Mouse (Mus musculus): Measurements from ENCODE around the gene Msx2. TPM values are rescaled to one million over a fixed set of nuclear protein-coding genes. Genes with fewer than 3 reads are reported as not detected.

Msx2 gene
- not detected in 2 replicates for total RNA-seq (2014; fragmentation: Nextera tagmentation)
- total RNA-seq (2017): not detected in 2 replicates

- ATAC-seq (replicated peaks; ENCODE audit: poor library complexity, severe bottlenecking): peak; percentile 89
These were observed at the start of gene Msx2 for GRCm38 (mm10) chr13:53472614-53473124. TSS of gene Msx2 (minus strand) at chr13:53473074.

GRCm38 (mm10) chr13:53521468-53521867, 48.6 kb upstream of the Msx2 start:
- no peak for ATAC-seq (replicated peaks; ENCODE audit: poor library complexity, severe bottlenecking)

GRCm38 (mm10) chr13:53520343-53520937, 47.6 kb upstream of the Msx2 start:
- no peak for ATAC-seq (replicated peaks; ENCODE audit: poor library complexity, severe bottlenecking)

- no peak for ATAC-seq (replicated peaks; ENCODE audit: poor library complexity, severe bottlenecking)
These were observed 46.9 kb upstream of the Msx2 start for GRCm38 (mm10) chr13:53519727-53520126.

GRCm38 (mm10) chr13:53518306-53518705, 45.4 kb upstream of the Msx2 start:
- ATAC-seq (replicated peaks; ENCODE audit: poor library complexity, severe bottlenecking): no peak

- ATAC-seq (replicated peaks; ENCODE audit: poor library complexity, severe bottlenecking): no peak
These were observed 41.7 kb upstream of the Msx2 start for GRCm38 (mm10) chr13:53514574-53514973.

- no peak for ATAC-seq (replicated peaks; ENCODE audit: poor library complexity, severe bottlenecking)
These were observed 38.5 kb upstream of the Msx2 start for GRCm38 (mm10) chr13:53511366-53511765.

GRCm38 (mm10) chr13:53502406-53502805, 29.5 kb upstream of the Msx2 start:
- ATAC-seq (replicated peaks; ENCODE audit: poor library complexity, severe bottlenecking): no peak

- ATAC-seq (replicated peaks; ENCODE audit: poor library complexity, severe bottlenecking): no peak
These were observed 28.8 kb upstream of the Msx2 start for GRCm38 (mm10) chr13:53501561-53502253.

- ATAC-seq (replicated peaks; ENCODE audit: poor library complexity, severe bottlenecking): no peak
These were observed 28.2 kb upstream of the Msx2 start for GRCm38 (mm10) chr13:53501057-53501456.

GRCm38 (mm10) chr13:53486512-53486911, 13.6 kb upstream of the Msx2 start:
- ATAC-seq (replicated peaks; ENCODE audit: poor library complexity, severe bottlenecking): no peak

GRCm38 (mm10) chr13:53475701-53476188, 2.9 kb upstream of the Msx2 start:
- ATAC-seq (replicated peaks; ENCODE audit: poor library complexity, severe bottlenecking): no peak; the same call in 1 of the 2 replicates

- no peak for ATAC-seq (replicated peaks; ENCODE audit: poor library complexity, severe bottlenecking)
These were observed 1.6 kb upstream of the Msx2 start for GRCm38 (mm10) chr13:53474491-53474890.

GRCm38 (mm10) chr13:53473991-53474390, 1.1 kb upstream of the Msx2 start:
- no peak for ATAC-seq (replicated peaks; ENCODE audit: poor library complexity, severe bottlenecking)

GRCm38 (mm10) chr13:53473291-53473690, 417 bp upstream of the Msx2 start:
- ATAC-seq (replicated peaks; ENCODE audit: poor library complexity, severe bottlenecking): no peak

- 0 out of 2 replicates have a peak, but pooled peaks have one; percentile 5 for ATAC-seq (replicated peaks; ENCODE audit: poor library complexity, severe bottlenecking)
These were observed 804 bp downstream of the Msx2 start for GRCm38 (mm10) chr13:53471926-53472613.

- ATAC-seq (replicated peaks; ENCODE audit: poor library complexity, severe bottlenecking): no peak
These were observed 1.5 kb downstream of the Msx2 start for GRCm38 (mm10) chr13:53471411-53471810.

- no peak for ATAC-seq (replicated peaks; ENCODE audit: poor library complexity, severe bottlenecking)
These were observed 2.3 kb downstream of the Msx2 start for GRCm38 (mm10) chr13:53470437-53471151.

GRCm38 (mm10) chr13:53469756-53470155, 3.1 kb downstream of the Msx2 start:
- ATAC-seq (replicated peaks; ENCODE audit: poor library complexity, severe bottlenecking): no peak

GRCm38 (mm10) chr13:53468171-53468570, 4.7 kb downstream of the Msx2 start:
- no peak for ATAC-seq (replicated peaks; ENCODE audit: poor library complexity, severe bottlenecking)
